Mouse (Mus musculus): ENCODE data around the gene Fchsd2.

- no peak for TF ChIP-seq CTCF (conservative IDR thresholded peaks at IDR 0.05; ENCODE audit: low read length)
- TF ChIP-seq NANOG (IDR thresholded peaks at IDR 0.05; ENCODE audit: borderline replicate concordance, low read length): no peak
Observed at GRCm38 (mm10) chr7:101329606-101330005, 236.9 kb downstream of the Fchsd2 start.
